ENCODE assay signal across 24 mouse cellular contexts in genomic region chr15:4934731-4935130, GRCm38 (mm10). TPM values are rescaled to one million over a fixed set of nuclear protein-coding genes. Genes with fewer than 3 reads are reported as not detected.
"Had no signal": no experiment of that assay in that cellular context is flagged by ENCODE, and none has a peak within 500 bp of the region (broad histone marks: within the 10 kb centered on the region; RNA-seq: fewer than 3 reads in every experiment).

No protein-coding gene starts in this region.

- H3K4me2 ChIP-seq: liver, embryonic 13.5 days; midbrain, embryonic 12.5 days; midbrain, embryonic 15.5 days; neural tube, embryonic 13.5 days; stomach, embryonic 15.5 days had no signal

- H3K27ac ChIP-seq: kidney, postnatal 0 days; layer of hippocampus, adult 2 months; liver, embryonic 13.5 days; midbrain, embryonic 12.5 days; midbrain, embryonic 15.5 days; neural tube, embryonic 13.5 days; stomach, embryonic 15.5 days had no signal

- H3K4me3 ChIP-seq: layer of hippocampus, adult 2 months; liver, embryonic 13.5 days; midbrain, embryonic 12.5 days; midbrain, embryonic 15.5 days; neural tube, embryonic 13.5 days; stomach, embryonic 15.5 days had no signal

- H3K36me3 ChIP-seq: liver, embryonic 13.5 days; midbrain, embryonic 12.5 days; midbrain, embryonic 15.5 days; neural tube, embryonic 13.5 days; stomach, embryonic 15.5 days had no signal

- H3K9ac ChIP-seq: liver, embryonic 13.5 days; midbrain, embryonic 12.5 days; midbrain, embryonic 15.5 days; neural tube, embryonic 13.5 days; stomach, embryonic 15.5 days had no signal

- H3K27me3 ChIP-seq: liver, embryonic 13.5 days; midbrain, embryonic 12.5 days; midbrain, embryonic 15.5 days; neural tube, embryonic 13.5 days; stomach, embryonic 15.5 days had no signal

- ATAC-seq: midbrain, embryonic 15.5 days had no signal

- H3K9me3 ChIP-seq: liver, embryonic 13.5 days; midbrain, embryonic 12.5 days; midbrain, embryonic 15.5 days; neural tube, embryonic 13.5 days; stomach, embryonic 15.5 days had no signal

- H3K4me1 ChIP-seq: liver, embryonic 13.5 days; midbrain, embryonic 12.5 days; midbrain, embryonic 15.5 days; neural tube, embryonic 13.5 days; stomach, embryonic 15.5 days had no signal

- DNase-seq: kidney, adult 2 months; kidney, postnatal 25 days; layer of hippocampus, adult 9-11 months; liver, embryonic 13.5 days; lung, adult 2 months; lung, postnatal 14 days; lung, postnatal 4 days; retina, postnatal 1 day; right cerebral cortex, postnatal 25 days; spleen, adult 18-20 months; thymus, postnatal 25 days had no signal

RNA-seq across cellular contexts. Expression of gene Mroh2b, which starts 36.2 kb away (rescaled TPM):
- polyA plus RNA-seq: kidney, embryonic 14.5 days; kidney, postnatal 0 days; large intestine, adult 2 months; limb, embryonic 14.5 days; liver, adult 2 months; liver, embryonic 13.5 days; liver, embryonic 16.5 days; lung, adult 2 months; lung, embryonic 16.5 days; midbrain, embryonic 12.5 days; midbrain, embryonic 15.5 days; neural tube, embryonic 13.5 days; stomach, embryonic 15.5 days; thymus, postnatal 0 days had no signal
